Mouse (Mus musculus) brain, embryonic 14.5 days (tissue): ENCODE measurements at regions not wholly inside any gene's neighbourhood (a gene's known extent, or its start where the extent isn't known, plus 50 kb on each side); places are given as distances from the start of the nearest gene placed in this dataset.

Experiments
- DNase-seq: peaks from one replicate; pipeline ENCODE4 v3.0.0-alpha.2; 2011; ENCODE audit warnings: low read depth
- CTCF ChIP-seq: fragments of 200-500 bp; IDR thresholded peaks from 2 replicates; pipeline ENCODE4 v1.5.1; 2012; ENCODE audit warnings: inconsistent platforms, mild to moderate bottlenecking, moderate library complexity, borderline replicate concordance; ENCODE audit not compliant: insufficient read depth, insufficient read length; ENCODE audit errors: extremely low read depth
- POLR2A ChIP-seq: fragments of 200-500 bp; IDR thresholded peaks from 2 replicates; pipeline ENCODE4 v1.6.1; 2012; ENCODE audit warnings: mild to moderate bottlenecking, inconsistent platforms, borderline replicate concordance; ENCODE audit not compliant: poor library complexity, insufficient read depth, insufficient read length, severe bottlenecking; ENCODE audit errors: extremely low read depth

- TF ChIP-seq CTCF (no peak), POLR2A (no peak)
These were observed 86.1 kb upstream of the Pkdcc start for GRCm38 (mm10) chr17:83128843-83129544.

GRCm38 (mm10) chr17:83129658-83130057 lies 85.4 kb upstream of the Pkdcc start:
- DNase-seq = no peak

More at GRCm38 (mm10) chr17:83128843-83129544, 86.1 kb upstream of the Pkdcc start:
- peak; percentile 93 for DNase-seq

GRCm38 (mm10) chr17:83133201-83133600 lies 81.9 kb upstream of the Pkdcc start:
- no peak for TF ChIP-seq POLR2A
- TF ChIP-seq CTCF = no peak
- peak; percentile 69 for DNase-seq

More at GRCm38 (mm10) chr17:83129658-83130057, 85.4 kb upstream of the Pkdcc start:
- TF ChIP-seq CTCF (no peak), POLR2A (no peak)

- no peak for DNase-seq
- TF ChIP-seq POLR2A (no peak), CTCF (no peak)
These were observed 79.5 kb upstream of the Pkdcc start for GRCm38 (mm10) chr17:83135441-83136120.

GRCm38 (mm10) chr17:83136267-83136666 lies 78.8 kb upstream of the Pkdcc start:
- TF ChIP-seq POLR2A = no peak
- no peak for TF ChIP-seq CTCF

GRCm38 (mm10) chr17:83137720-83138119 lies 77.4 kb upstream of the Pkdcc start:
- no peak for TF ChIP-seq CTCF
- no peak for TF ChIP-seq POLR2A

More at GRCm38 (mm10) chr17:83136267-83136666, 78.8 kb upstream of the Pkdcc start:
- DNase-seq = peak; percentile 30

GRCm38 (mm10) chr17:83138493-83139417 lies 76.3 kb upstream of the Pkdcc start:
- TF ChIP-seq CTCF = no peak
- no peak for TF ChIP-seq POLR2A
- peak; percentile 59 for DNase-seq

More at GRCm38 (mm10) chr17:83137720-83138119, 77.4 kb upstream of the Pkdcc start:
- DNase-seq = no peak

GRCm38 (mm10) chr17:83148371-83148929 lies 66.6 kb upstream of the Pkdcc start:
- no peak for DNase-seq
- TF ChIP-seq CTCF (no peak), POLR2A (no peak)

- DNase-seq = no peak
- no peak for TF ChIP-seq CTCF
- TF ChIP-seq POLR2A = no peak
These were observed 65.8 kb upstream of the Pkdcc start for GRCm38 (mm10) chr17:83149336-83149735.

- TF ChIP-seq CTCF (no peak), POLR2A (no peak)
- no peak for DNase-seq
These were observed 60.0 kb upstream of the Pkdcc start for GRCm38 (mm10) chr17:83155106-83155505.

GRCm38 (mm10) chr17:83156682-83157081 lies 58.4 kb upstream of the Pkdcc start:
- no peak for TF ChIP-seq CTCF
- TF ChIP-seq POLR2A = no peak
- DNase-seq = no peak

GRCm38 (mm10) chr17:83158053-83158452 lies 57.0 kb upstream of the Pkdcc start:
- DNase-seq = no peak
- TF ChIP-seq CTCF (no peak), POLR2A (no peak)

GRCm38 (mm10) chr17:83158652-83159051 lies 56.4 kb upstream of the Pkdcc start:
- DNase-seq = no peak
- TF ChIP-seq POLR2A (no peak), CTCF (no peak)

GRCm38 (mm10) chr17:83159634-83160033 lies 55.5 kb upstream of the Pkdcc start:
- DNase-seq = no peak
- TF ChIP-seq POLR2A (no peak), CTCF (no peak)
